Mouse (Mus musculus): Measurements from ENCODE around the gene Ctnna2.

GRCm38 (mm10) chr6:77745426-77745825 is 234.1 kb downstream of the Ctnna2 start:
- TF ChIP-seq ZC3H11A (IDR thresholded peaks at IDR 0.05; ENCODE audit: borderline replicate concordance, low read depth, low read length) (no peak), CHD2 (IDR thresholded peaks at IDR 0.05; ENCODE audit: low read depth, low read length) (no peak)

All from ES-E14 (cell line).